Mouse (Mus musculus) testis, adult 2 months (tissue): ENCODE results near the gene Hsdl2. TPM values are rescaled to one million over a fixed set of nuclear protein-coding genes. Genes with fewer than 3 reads are reported as not detected.
A peak's percentile ranks its signal among the peaks of the same experiment; 100 is the strongest.

Experiments used
- H3K27ac ChIP-seq: fragments of 200-500 bp; 2 replicates; pipeline ENCODE4 v1.5.1; 2012; ENCODE audit warnings: low read depth, low read length; ENCODE audit not compliant: control insufficient read depth, insufficient read depth
- H3K27me3 ChIP-seq: fragments of 200-500 bp; 2 replicates; pipeline ENCODE4 v1.6.1; 2012; ENCODE audit warnings: mild to moderate bottlenecking, low read length, moderate library complexity; ENCODE audit not compliant: control insufficient read depth, insufficient read depth
- H3K36me3 ChIP-seq: fragments of 200-500 bp; 2 replicates; pipeline ENCODE4 v1.6.1; 2012; ENCODE audit warnings: mild to moderate bottlenecking, low read length; ENCODE audit not compliant: control insufficient read depth, insufficient read depth
- H3K4me1 ChIP-seq: fragments of 200-500 bp; 2 replicates; pipeline ENCODE4 v1.6.1; 2012; ENCODE audit warnings: low read length; ENCODE audit not compliant: control insufficient read depth, insufficient read depth
- H3K4me3 ChIP-seq: fragments of 200-500 bp; 2 replicates; pipeline ENCODE4 v1.5.1; 2012; ENCODE audit warnings: low read depth, mild to moderate bottlenecking, low read length, moderate library complexity, mixed read lengths; ENCODE audit not compliant: control insufficient read depth
- CTCF ChIP-seq: fragments of 200-500 bp; IDR thresholded peaks from 2 replicates; pipeline ENCODE4 v1.5.1; 2012; ENCODE audit warnings: low read depth, mild to moderate bottlenecking, inconsistent platforms, low read length, moderate library complexity; ENCODE audit not compliant: control insufficient read depth, insufficient read depth, insufficient replicate concordance
- POLR2A ChIP-seq: fragments of 200-500 bp; IDR thresholded peaks from 2 replicates; pipeline ENCODE4 v1.6.1; 2012; ENCODE audit warnings: low read depth, mild to moderate bottlenecking, inconsistent platforms, low read length, moderate library complexity; ENCODE audit not compliant: control insufficient read depth
- polyA plus RNA-seq: library from polyadenylated mRNA; depleted of rRNA; stranded (reverse); fragments of >200 nt; gene quantifications from 2 replicates; pipeline ENCODE4 v1.2.3, GENCODE M21; 2012; rRNA removed

Gene Hsdl2
- polyA plus RNA-seq, result 56.9 and 71.7 TPM in 2 replicates

- Histone ChIP-seq H3K4me1 (peaks cover 8% of the 10 kb centered on the region; the same call in 1 of the 2 replicates), H3K27me3 (no peaks in the 10 kb centered on the region), H3K4me3 (peak within 1 kb of the TSS; percentile 86), H3K27ac (peak within 1 kb of the TSS; percentile 77), H3K36me3 (no peaks in the 10 kb centered on the region)
- peak; percentile 71; the same call in 1 of the 2 replicates for TF ChIP-seq POLR2A
- TF ChIP-seq CTCF, result no peak
Observed at GRCm38 (mm10) chr4:59581314-59582185, at the start of gene Hsdl2. Hsdl2 (plus strand) TSS chr4:59581563.

- TF ChIP-seq CTCF (no peak), POLR2A (no peak)
- no peaks in the 10 kb centered on the region for H3K27me3 ChIP-seq
- H3K4me1 ChIP-seq, result no peaks in the 10 kb centered on the region
- H3K36me3 ChIP-seq, result no peaks in the 10 kb centered on the region
- H3K27ac ChIP-seq, result no peak overlapping the region
- no peak overlapping the region for H3K4me3 ChIP-seq
Observed at GRCm38 (mm10) chr4:59533268-59533667, 48.1 kb upstream of the Hsdl2 start.

GRCm38 (mm10) chr4:59535624-59536023 lies 45.7 kb upstream of the Hsdl2 start:
- Histone ChIP-seq H3K4me1 (no peaks in the 10 kb centered on the region), H3K27me3 (no peaks in the 10 kb centered on the region), H3K27ac (no peak overlapping the region), H3K4me3 (no peak overlapping the region), H3K36me3 (no peaks in the 10 kb centered on the region)
- no peak for TF ChIP-seq CTCF
- no peak for TF ChIP-seq POLR2A

- Histone ChIP-seq H3K4me1 (no peaks in the 10 kb centered on the region), H3K36me3 (no peaks in the 10 kb centered on the region), H3K4me3 (no peak overlapping the region), H3K27me3 (no peaks in the 10 kb centered on the region), H3K27ac (no peak overlapping the region)
- TF ChIP-seq CTCF, result no peak
- TF ChIP-seq POLR2A, result no peak
Observed at GRCm38 (mm10) chr4:59536281-59536680, 45.1 kb upstream of the Hsdl2 start.

DNA sequence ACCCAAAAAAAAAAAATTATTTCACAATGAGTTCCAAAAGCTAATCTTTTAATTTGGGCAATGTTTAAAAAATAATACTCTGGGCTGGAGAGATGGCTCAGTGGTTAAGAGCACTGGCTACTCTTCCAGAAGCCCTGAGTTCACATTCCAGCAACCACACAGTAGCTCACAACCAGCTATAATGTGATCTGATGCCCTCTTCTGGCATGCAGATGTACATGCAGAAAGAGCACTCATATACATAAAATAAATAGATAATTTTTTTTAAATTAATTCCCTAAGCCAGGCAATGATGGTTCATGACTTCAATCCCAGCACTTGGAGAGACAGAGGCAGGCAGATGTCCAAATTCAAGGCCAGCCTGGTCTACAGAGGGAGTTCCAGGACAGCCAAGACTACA lies 38.4 kb upstream of the Hsdl2 start:
- H3K4me3 ChIP-seq, result no peak overlapping the region
- no peaks in the 10 kb centered on the region for H3K36me3 ChIP-seq
- H3K27me3 ChIP-seq, result no peaks in the 10 kb centered on the region
- H3K27ac ChIP-seq, result no peak overlapping the region
- TF ChIP-seq POLR2A (no peak), CTCF (no peak)
- H3K4me1 ChIP-seq, result no peaks in the 10 kb centered on the region; the same call in 1 of the 2 replicates

GRCm38 (mm10) chr4:59544654-59545053 lies 36.7 kb upstream of the Hsdl2 start:
- Histone ChIP-seq H3K27ac (no peak overlapping the region), H3K36me3 (no peaks in the 10 kb centered on the region), H3K4me3 (no peak overlapping the region), H3K4me1 (no peaks in the 10 kb centered on the region; the same call in 1 of the 2 replicates), H3K27me3 (no peaks in the 10 kb centered on the region)
- TF ChIP-seq CTCF (no peak), POLR2A (no peak)

- Histone ChIP-seq H3K4me3 (no peak overlapping the region), H3K36me3 (no peaks in the 10 kb centered on the region), H3K4me1 (no peaks in the 10 kb centered on the region; the same call in 1 of the 2 replicates), H3K27me3 (no peaks in the 10 kb centered on the region), H3K27ac (no peak overlapping the region)
- TF ChIP-seq POLR2A (no peak), CTCF (no peak)
Observed at GRCm38 (mm10) chr4:59546285-59547071, 34.9 kb upstream of the Hsdl2 start.
